Mouse (Mus musculus) thymus, adult 2 months (tissue): ENCODE data around the gene Efnb1. TPM values are rescaled to one million over a fixed set of nuclear protein-coding genes. Genes with fewer than 3 reads are reported as not detected.

Experiments used
- DNase-seq: peaks from one replicate; pipeline ENCODE4 v3.0.0; 2021
- H3K27ac ChIP-seq: fragments of 200-500 bp; 2 replicates; pipeline ENCODE4 v1.5.1; 2012; ENCODE audit warnings: low read length, control low read depth; ENCODE audit not compliant: control insufficient read depth, insufficient read depth
- H3K27me3 ChIP-seq: fragments of 200-500 bp; 2 replicates; pipeline ENCODE4 v1.6.1; 2012; ENCODE audit warnings: mild to moderate bottlenecking, low read length, moderate library complexity, mixed read lengths; ENCODE audit not compliant: control insufficient read depth, insufficient read depth
- H3K36me3 ChIP-seq: fragments of 200-500 bp; 2 replicates; pipeline ENCODE4 v1.6.1; 2012; ENCODE audit warnings: mild to moderate bottlenecking, low read length, moderate library complexity; ENCODE audit not compliant: control insufficient read depth, insufficient read depth
- H3K4me1 ChIP-seq: fragments of 200-500 bp; replicated peaks from 2 replicates; pipeline ENCODE4 v1.6.1; 2012; ENCODE audit warnings: low read length; ENCODE audit not compliant: control insufficient read depth, insufficient read depth
- H3K4me3 ChIP-seq: fragments of 200-500 bp; 2 replicates; pipeline ENCODE4 v1.5.1; 2012; ENCODE audit warnings: mild to moderate bottlenecking, low read length, control low read depth, moderate library complexity; ENCODE audit not compliant: control insufficient read depth, insufficient read depth
- CTCF ChIP-seq: fragments of 200-500 bp; IDR thresholded peaks from 2 replicates; pipeline ENCODE4 v1.5.1; 2012; ENCODE audit warnings: mild to moderate bottlenecking, control low read depth, low read length, moderate library complexity, borderline replicate concordance; ENCODE audit not compliant: control insufficient read depth, poor library complexity, insufficient read depth; ENCODE audit errors: extremely low read depth
- POLR2A ChIP-seq: fragments of 200-500 bp; IDR thresholded peaks from 2 replicates; pipeline ENCODE4 v1.6.1; 2012; ENCODE audit warnings: mild to moderate bottlenecking, low read length, control low read depth, moderate library complexity; ENCODE audit not compliant: control insufficient read depth, poor library complexity, insufficient read depth; ENCODE audit errors: extremely low read depth
- WGBS: fragments of 180-500 bp; shearing (Covaris S2); methylation state at CpG from one replicate; pipeline ENCODE4 v1.1.7; 2018; 5-methylcytosine and 5-hydroxymethylcytosine counted together
- polyA plus RNA-seq: library from polyadenylated mRNA; depleted of rRNA; stranded (reverse); fragments of >200 nt; gene quantifications from 2 replicates; pipeline ENCODE4 v1.2.3, GENCODE M21; 2012

Gene Efnb1
- polyA plus RNA-seq, 1 experiment, result 9.6 TPM

GRCm38 (mm10) chrX:99136431-99136966 is 569 bp downstream of the Efnb1 start:
- Histone ChIP-seq H3K27ac (no peak overlapping the region), H3K27me3 (peaks cover 5% of the 10 kb centered on the region), H3K4me1 (peaks cover 13% of the 10 kb centered on the region), H3K36me3 (no peaks in the 10 kb centered on the region), H3K4me3 (peak overlapping the region; percentile 57)
- TF ChIP-seq CTCF (no peak), POLR2A (no peak)
- 3% methylated on average over 53 of the region's 53 CpGs for WGBS
- peak; percentile 18 for DNase-seq

- H3K4me1 ChIP-seq, result peaks cover 13% of the 10 kb centered on the region
- no peak overlapping the region for H3K27ac ChIP-seq
- H3K4me3 ChIP-seq, result peak overlapping the region; percentile 57
- no peak for DNase-seq
- H3K27me3 ChIP-seq, result peaks cover 5% of the 10 kb centered on the region
- H3K36me3 ChIP-seq, result no peaks in the 10 kb centered on the region
- TF ChIP-seq CTCF (no peak), POLR2A (no peak)
- WGBS, result 11% methylated on average over 26 of the region's 31 CpGs
Measured at GRCm38 (mm10) chrX:99137143-99137870, 1.4 kb downstream of the Efnb1 start.

GRCm38 (mm10) chrX:99137928-99138740 is 2.2 kb downstream of the Efnb1 start:
- no peak for DNase-seq
- TF ChIP-seq CTCF (no peak), POLR2A (no peak)
- H3K4me3 ChIP-seq, result no peak overlapping the region
- peaks cover 5% of the 10 kb centered on the region for H3K27me3 ChIP-seq
- 79% methylated on average over 9 of the region's 9 CpGs for WGBS
- no peak overlapping the region for H3K27ac ChIP-seq
- peaks cover 13% of the 10 kb centered on the region for H3K4me1 ChIP-seq
- no peaks in the 10 kb centered on the region for H3K36me3 ChIP-seq

- Histone ChIP-seq H3K27me3 (peaks cover 5% of the 10 kb centered on the region), H3K36me3 (no peaks in the 10 kb centered on the region), H3K4me1 (peaks cover 7% of the 10 kb centered on the region), H3K27ac (no peak overlapping the region), H3K4me3 (no peak overlapping the region)
- DNase-seq, result no peak
- TF ChIP-seq POLR2A (no peak), CTCF (no peak)
- WGBS, result 52% methylated on average over 8 of the region's 8 CpGs
Measured at GRCm38 (mm10) chrX:99141079-99141478, 5.1 kb downstream of the Efnb1 start.

GRCm38 (mm10) chrX:99141900-99142299 is 6.0 kb downstream of the Efnb1 start:
- no peak for TF ChIP-seq POLR2A
- TF ChIP-seq CTCF, result no peak
- Histone ChIP-seq H3K27ac (no peak overlapping the region), H3K27me3 (peaks cover 3% of the 10 kb centered on the region; the same call in 1 of the 2 replicates), H3K4me1 (peaks cover 4% of the 10 kb centered on the region), H3K4me3 (no peak overlapping the region), H3K36me3 (no peaks in the 10 kb centered on the region)
- no peak for DNase-seq

- TF ChIP-seq POLR2A (no peak), CTCF (no peak)
- no peaks in the 10 kb centered on the region for H3K27me3 ChIP-seq
- no peak for DNase-seq
- H3K4me1 ChIP-seq, result no peaks in the 10 kb centered on the region; the same call in 1 of the 2 replicates
- 92% methylated on average over 7 of the region's 7 CpGs for WGBS
- H3K27ac ChIP-seq, result no peak overlapping the region
- no peak overlapping the region for H3K4me3 ChIP-seq
- no peaks in the 10 kb centered on the region for H3K36me3 ChIP-seq
Measured at GRCm38 (mm10) chrX:99145561-99145960, 9.6 kb downstream of the Efnb1 start.
